Mouse (Mus musculus): ENCODE results near the gene Phospho2. TPM values are rescaled to one million over a fixed set of nuclear protein-coding genes. Genes with fewer than 3 reads are reported as not detected.

Gene Phospho2
- polyA plus RNA-seq (2012; rRNA removed) = 36.4 and 39.3 TPM in 2 replicates

DNA sequence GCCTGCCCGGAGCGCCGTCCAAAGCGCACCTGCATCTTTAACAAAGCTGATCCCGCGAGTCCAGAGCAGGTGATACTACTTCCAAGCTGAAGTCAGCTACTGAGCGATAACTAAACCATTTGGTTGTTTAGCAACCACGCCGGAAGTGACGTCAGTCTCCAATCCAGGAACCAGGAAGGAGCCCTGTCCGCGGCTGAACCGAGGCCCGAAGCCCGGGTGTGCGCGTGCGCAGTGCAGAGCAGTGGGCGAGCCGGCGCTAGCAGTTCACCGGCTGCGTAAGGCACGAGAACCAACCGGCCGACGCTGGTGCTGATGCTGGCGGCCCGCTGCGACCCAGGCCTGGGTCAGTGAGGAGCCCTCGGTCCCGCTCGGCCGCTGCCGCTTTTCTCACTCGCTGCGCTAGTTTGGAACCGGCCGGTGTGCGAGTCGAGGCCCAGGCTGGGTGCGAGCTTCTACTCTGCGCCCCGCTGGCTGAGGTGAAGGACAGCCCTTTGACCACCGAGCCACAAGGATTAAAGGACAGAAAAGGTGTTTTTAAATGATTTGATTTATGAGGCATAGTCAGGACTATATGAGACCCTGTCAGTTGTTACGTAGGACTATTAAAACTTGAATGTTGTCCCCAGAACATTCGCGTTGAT, at the start of gene Phospho2, which contains the start of gene Ccdc173:
TSS of gene Phospho2 (plus strand) at position 195 of the 641 bp plus-strand sequence.
TSS of gene Ccdc173 (minus strand) at position 147 of the 641 bp plus-strand sequence.

DNA sequence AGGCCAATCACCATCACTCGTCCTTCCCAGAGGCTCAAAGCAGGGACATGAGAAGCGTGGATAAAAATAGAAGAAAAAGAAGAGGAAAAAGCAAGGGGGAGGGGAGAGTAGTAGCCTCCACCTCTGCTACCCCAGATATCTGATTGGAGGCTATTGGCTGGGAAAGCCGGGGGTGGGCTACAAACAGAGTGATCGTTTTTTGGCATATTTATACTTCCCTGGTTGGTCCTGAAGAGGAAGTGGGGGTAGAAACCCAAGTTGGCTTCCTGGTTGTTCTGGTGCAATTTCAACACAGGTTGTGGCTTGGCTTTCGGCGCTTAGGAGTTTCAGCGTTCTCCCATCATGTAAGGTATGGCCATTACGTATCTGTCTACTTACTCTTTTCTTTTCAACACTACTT, 32.3 kb downstream of the Phospho2 start, which contains the start of gene Klhl23:
TSS of gene Klhl23 (plus strand) at position 234 of the 400 bp plus-strand sequence.

Other genes starting within 250 kb of the Phospho2 start
- gene Lrp2, start 203.6 kb upstream of the Phospho2 start, polyA plus RNA-seq (2012; rRNA removed) = 1.9 and 2.2 TPM in 2 replicates
- gene Bbs5, start 142.5 kb upstream of the Phospho2 start, polyA plus RNA-seq (2012; rRNA removed) = 21.6 and 22.6 TPM in 2 replicates
- gene Klhl41, start 119.5 kb upstream of the Phospho2 start, polyA plus RNA-seq (2012; rRNA removed) = 0.36 and 4.3 TPM in 2 replicates
- gene Fastkd1, start 76.1 kb upstream of the Phospho2 start, polyA plus RNA-seq (2012; rRNA removed) = 13.1 and 14.6 TPM in 2 replicates
- gene Ppig, start 67.1 kb upstream of the Phospho2 start, polyA plus RNA-seq (2012; rRNA removed) = 26.1 and 27.0 TPM in 2 replicates
- gene Ccdc173, start within 50 bp of the Phospho2 start, polyA plus RNA-seq (2012; rRNA removed) = 3.9 and 4.9 TPM in 2 replicates
- gene Klhl23, start 32.3 kb downstream of the Phospho2 start, polyA plus RNA-seq (2012; rRNA removed) = 42.5 and 42.8 TPM in 2 replicates
- 166 and 188 TPM in 2 replicates for gene Ssb, start 71.9 kb downstream of the Phospho2 start, polyA plus RNA-seq (2012; rRNA removed)
- gene Mettl5, start 96.0 kb downstream of the Phospho2 start, polyA plus RNA-seq (2012; rRNA removed) = 13.6 and 13.7 TPM in 2 replicates
- 43.4 and 44.4 TPM in 2 replicates for gene Ubr3, start 107.6 kb downstream of the Phospho2 start, polyA plus RNA-seq (2012; rRNA removed)
- gene Myo3b, start 249.5 kb downstream of the Phospho2 start, polyA plus RNA-seq (2012; rRNA removed) = 0.38 and 0.44 TPM in 2 replicates